Mouse (Mus musculus) midbrain, embryonic 14.5 days (tissue): ENCODE measurements around the gene Arhgap10. TPM values are rescaled to one million over a fixed set of nuclear protein-coding genes. Genes with fewer than 3 reads are reported as not detected.
A peak's percentile ranks its signal among the peaks of the same experiment; 100 is the strongest.

Experiments
- ATAC-seq: fragments of 200-750 bp; cut with Nextera tagmentation; 2 replicates; pipeline ENCODE4 v1.8.0; 2017; ENCODE audit warnings: moderate number of reproducible peaks, moderate library complexity; ENCODE audit not compliant: low FRiP score, low TSS enrichment
- DNase-seq: peaks from one replicate; pipeline ENCODE4 v3.0.0-alpha.2; 2015
- H3K27ac ChIP-seq: fragments of 300-500 bp; sonication (generic); replicated peaks from 2 replicates; pipeline ENCODE4 v1.5.1; 2014; ENCODE audit warnings: mild to moderate bottlenecking, low read depth, low read length, moderate library complexity
- H3K27me3 ChIP-seq: fragments of 300-500 bp; sonication (generic); 2 replicates; pipeline ENCODE4 v1.6.1; 2014; ENCODE audit warnings: low read length, control low read depth, mixed read lengths; ENCODE audit not compliant: control insufficient read depth, insufficient read depth
- H3K36me3 ChIP-seq: fragments of 300-500 bp; sonication (generic); 2 replicates; pipeline ENCODE4 v1.6.1; 2014; ENCODE audit warnings: low read length, control low read depth; ENCODE audit not compliant: control insufficient read depth, insufficient read depth
- H3K4me1 ChIP-seq: fragments of 300-500 bp; sonication (generic); 2 replicates; pipeline ENCODE4 v1.6.1; 2014; ENCODE audit warnings: mild to moderate bottlenecking, antibody characterized with exemption, low read length, control low read depth; ENCODE audit not compliant: control insufficient read depth, insufficient read depth
- H3K4me2 ChIP-seq: fragments of 300-500 bp; sonication (generic); 2 replicates; pipeline ENCODE4 v1.6.1; 2014; ENCODE audit warnings: mild to moderate bottlenecking, low read length, moderate library complexity
- H3K4me3 ChIP-seq: fragments of 300-500 bp; sonication (generic); replicated peaks from 2 replicates; pipeline ENCODE4 v1.5.1; 2014; ENCODE audit warnings: low read depth, low read length
- H3K9ac ChIP-seq: fragments of 300-500 bp; sonication (generic); replicated peaks from 2 replicates; pipeline ENCODE4 v1.6.1; 2014; ENCODE audit warnings: mild to moderate bottlenecking, low read length, moderate library complexity
- H3K9me3 ChIP-seq: fragments of 300-500 bp; sonication (generic); 2 replicates; pipeline ENCODE4 v1.6.1; 2016; ENCODE audit warnings: low read length, control low read depth, mixed read lengths; ENCODE audit not compliant: control insufficient read depth
- WGBS: fragments of 180-500 bp; shearing (Covaris S2); extraction: QIAGEN DNeasy Blood & Tissue Kit; methylation state at CpG from one replicate; pipeline ENCODE4 v1.1.7; 2014; 5-methylcytosine and 5-hydroxymethylcytosine counted together
- polyA plus RNA-seq: library from polyadenylated mRNA; unstranded; fragments of >200 nt; fragmentation: Nextera tagmentation; extraction: Ambion mirVana; gene quantifications from 2 replicates; pipeline ENCODE4 v1.2.1, GENCODE M21; 2014

The Arhgap10 gene
- polyA plus RNA-seq, 1 experiment from 2014 or later, result 3.0 TPM

DNA sequence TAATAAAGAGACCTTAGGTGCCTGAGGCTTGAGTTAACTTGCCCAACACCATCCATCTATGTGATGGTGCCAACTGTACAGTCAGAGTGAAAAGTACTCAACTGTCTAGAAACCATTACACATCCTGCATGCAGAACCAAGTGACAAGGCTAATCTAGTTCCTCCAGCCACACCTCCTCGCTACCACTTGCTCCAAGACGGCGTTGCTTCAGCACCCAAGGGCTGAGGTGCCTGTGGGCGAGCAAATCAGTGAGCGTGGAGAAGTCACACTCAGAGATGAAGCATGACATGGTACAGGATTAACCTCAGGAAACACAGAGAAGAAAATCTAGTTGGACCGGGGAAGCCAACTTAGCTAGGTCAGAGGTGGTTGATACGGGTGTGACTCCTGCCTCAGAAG, 8.7 kb downstream of the Arhgap10 start:
- Histone ChIP-seq H3K9ac (no peak overlapping the region), H3K4me1 (peaks cover 5% of the 10 kb centered on the region; the same call in 1 of the 2 replicates), H3K4me2 (no peak overlapping the region), H3K27me3 (0 out of 2 replicates have a peak, but pooled peaks cover 3% of the 10 kb centered on the region), H3K9me3 (no peaks in the 10 kb centered on the region), H3K27ac (no peak overlapping the region), H3K36me3 (no peaks in the 10 kb centered on the region), H3K4me3 (no peak overlapping the region)
- 90% methylated on average over 7 of the region's 7 CpGs for WGBS
- DNase-seq, result no peak
- no peak for ATAC-seq

DNA sequence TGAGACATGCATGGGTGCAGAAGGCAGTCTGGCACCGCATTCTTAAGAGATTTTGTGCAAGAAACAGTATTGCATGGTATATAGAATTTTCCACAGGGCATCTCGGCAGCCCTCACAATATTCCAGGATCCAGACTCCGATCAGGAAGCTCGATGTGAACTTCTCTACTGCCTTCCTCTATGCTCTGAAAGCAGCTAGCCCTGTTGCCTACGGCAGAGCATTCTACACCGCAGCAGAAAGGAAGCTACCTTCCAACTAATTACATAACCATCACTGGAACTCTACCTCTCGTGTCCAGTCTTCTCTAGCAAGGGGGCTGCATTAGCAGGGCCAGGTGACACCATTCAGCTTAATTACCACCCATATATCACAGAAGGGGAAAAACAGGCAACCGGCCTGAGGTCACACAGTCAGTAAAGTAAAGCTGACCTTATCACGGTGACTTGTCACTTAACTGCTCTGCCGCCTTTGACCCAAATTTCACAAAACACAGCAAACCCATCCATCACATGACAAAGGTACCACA, 10.2 kb downstream of the Arhgap10 start:
- no peak overlapping the region for H3K9ac ChIP-seq
- no peak overlapping the region for H3K4me2 ChIP-seq
- no peak for DNase-seq
- peaks cover 5% of the 10 kb centered on the region; the same call in 1 of the 2 replicates for H3K4me1 ChIP-seq
- H3K36me3 ChIP-seq, result no peaks in the 10 kb centered on the region
- H3K27me3 ChIP-seq, result no peaks in the 10 kb centered on the region
- H3K4me3 ChIP-seq, result no peak overlapping the region
- ATAC-seq, result no peak
- H3K9me3 ChIP-seq, result no peaks in the 10 kb centered on the region
- H3K27ac ChIP-seq, result no peak overlapping the region
- 90% methylated on average over 10 of the region's 10 CpGs for WGBS

DNA sequence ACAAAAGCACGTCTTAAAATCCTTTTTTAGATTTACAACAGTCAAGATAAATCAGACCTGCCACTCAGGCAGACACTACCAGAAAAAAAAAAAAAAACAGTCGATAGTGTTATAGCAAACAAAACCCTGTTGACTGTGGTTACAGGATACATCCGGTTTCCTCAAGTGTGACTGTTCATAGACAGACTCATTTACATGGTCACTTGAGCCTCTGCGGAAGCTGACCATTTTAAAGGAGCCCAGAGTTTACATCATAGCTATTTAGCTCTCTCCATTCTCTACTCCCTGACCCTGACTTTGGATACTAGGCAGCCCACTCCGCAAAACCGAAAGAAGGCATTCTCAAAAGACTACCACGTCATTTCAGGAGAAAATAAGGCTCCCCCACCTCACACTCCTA, 11.2 kb downstream of the Arhgap10 start:
- no peaks in the 10 kb centered on the region for H3K4me1 ChIP-seq
- WGBS, result 83% methylated on average over 7 of the region's 7 CpGs
- ATAC-seq, result no peak

DNA sequence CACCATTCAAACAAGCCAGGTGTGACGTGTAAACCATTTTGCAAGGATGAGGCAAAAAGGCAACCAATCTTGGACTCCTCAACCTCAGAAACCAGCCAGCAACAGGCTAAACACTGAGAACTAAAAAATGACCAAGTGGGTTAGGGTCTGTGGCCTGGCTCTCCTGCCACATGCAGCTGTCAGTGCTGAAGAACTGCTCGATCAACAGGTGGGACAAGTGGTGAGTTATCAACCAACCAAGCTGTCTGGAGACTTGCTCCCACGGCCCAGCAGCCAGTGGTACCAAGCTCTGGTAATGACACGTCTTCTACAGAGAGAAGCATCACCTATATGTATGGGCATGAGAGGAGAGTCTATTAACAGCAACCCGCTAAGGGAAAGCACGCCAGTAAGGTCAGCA, 15.2 kb downstream of the Arhgap10 start:
- H3K9me3 ChIP-seq, result no peaks in the 10 kb centered on the region
- no peaks in the 10 kb centered on the region for H3K27me3 ChIP-seq
- H3K4me3 ChIP-seq, result no peak overlapping the region
- no peaks in the 10 kb centered on the region for H3K36me3 ChIP-seq
- no peak overlapping the region for H3K27ac ChIP-seq
- WGBS, result 93% methylated on average over 6 of the region's 6 CpGs
- DNase-seq, result no peak
- no peaks in the 10 kb centered on the region for H3K4me1 ChIP-seq
- no peak overlapping the region for H3K9ac ChIP-seq
- no peak for ATAC-seq
- H3K4me2 ChIP-seq, result no peak overlapping the region

More for the DNA sequence above, 11.2 kb downstream of the Arhgap10 start:
- Histone ChIP-seq H3K36me3 (no peaks in the 10 kb centered on the region), H3K27me3 (no peaks in the 10 kb centered on the region), H3K4me3 (no peak overlapping the region), H3K27ac (no peak overlapping the region), H3K4me2 (no peak overlapping the region), H3K9ac (no peak overlapping the region), H3K9me3 (no peaks in the 10 kb centered on the region)
- DNase-seq, result no peak

DNA sequence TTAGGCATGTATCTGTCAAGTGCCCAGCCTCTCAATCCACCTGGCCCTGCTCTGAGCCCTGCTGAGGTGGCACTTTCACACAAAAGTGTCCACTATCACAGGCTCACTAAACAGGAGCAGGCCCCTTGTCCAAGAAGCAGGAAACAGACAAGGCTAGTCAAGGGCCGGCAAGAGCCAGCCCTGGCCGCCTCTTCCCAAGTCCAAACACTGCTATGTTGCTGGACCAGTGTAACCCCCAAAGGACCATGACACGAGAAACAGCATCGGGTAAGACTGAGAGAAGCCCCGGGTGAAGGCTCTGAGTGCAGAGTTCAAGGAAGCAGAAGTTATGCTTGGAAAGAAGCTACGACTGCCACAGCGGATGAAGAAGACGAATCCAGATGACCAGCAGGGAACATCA, 16.6 kb downstream of the Arhgap10 start:
- Histone ChIP-seq H3K36me3 (no peaks in the 10 kb centered on the region), H3K27me3 (no peaks in the 10 kb centered on the region), H3K4me1 (no peaks in the 10 kb centered on the region), H3K9ac (no peak overlapping the region), H3K27ac (no peak overlapping the region), H3K4me3 (no peak overlapping the region), H3K9me3 (no peaks in the 10 kb centered on the region), H3K4me2 (no peak overlapping the region)
- ATAC-seq, result no peak
- DNase-seq, result no peak
- 92% methylated on average over 8 of the region's 8 CpGs for WGBS

DNA sequence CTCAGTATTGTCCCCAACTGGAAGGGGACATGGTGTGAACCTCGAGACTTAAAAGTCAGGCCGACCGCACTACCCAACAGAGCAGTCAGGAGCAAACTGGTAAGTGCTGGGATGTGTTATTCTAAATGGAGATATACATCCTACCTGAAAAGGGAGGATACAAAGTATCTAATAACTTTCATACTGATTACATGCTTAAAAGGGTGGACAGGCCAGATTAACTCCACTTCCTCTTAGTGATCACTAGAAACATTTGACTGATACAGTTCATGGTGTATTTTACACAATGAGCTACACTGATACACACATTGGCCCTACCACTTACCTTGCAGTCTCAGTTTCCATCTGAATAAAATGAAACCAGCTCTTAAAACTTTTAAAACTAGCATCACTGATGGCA, 17.5 kb downstream of the Arhgap10 start:
- no peaks in the 10 kb centered on the region for H3K4me1 ChIP-seq
- no peaks in the 10 kb centered on the region for H3K36me3 ChIP-seq
- H3K9ac ChIP-seq, result no peak overlapping the region
- H3K9me3 ChIP-seq, result no peaks in the 10 kb centered on the region
- H3K27ac ChIP-seq, result no peak overlapping the region
- 92% methylated on average over 3 of the region's 3 CpGs for WGBS
- H3K4me3 ChIP-seq, result no peak overlapping the region
- ATAC-seq, result no peak
- no peak for DNase-seq
- H3K4me2 ChIP-seq, result no peak overlapping the region
- no peaks in the 10 kb centered on the region for H3K27me3 ChIP-seq

DNA sequence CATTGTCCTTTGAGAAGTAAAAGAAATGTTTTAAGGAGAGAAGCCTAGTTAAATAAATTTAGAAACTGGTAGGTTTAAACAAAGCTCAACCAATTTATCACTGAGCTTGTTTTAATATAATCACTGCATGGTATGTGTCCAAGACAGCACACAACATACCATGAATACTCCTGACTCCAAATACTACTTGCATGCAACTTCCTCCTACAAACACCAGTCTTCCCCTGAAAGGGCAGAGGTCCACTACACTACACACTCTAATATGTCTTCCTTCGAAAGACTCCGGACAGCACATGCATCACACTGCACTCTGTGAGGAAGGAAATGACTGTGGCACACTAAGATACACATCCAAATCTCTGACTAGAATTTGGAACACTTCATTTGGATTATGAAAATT, 20.3 kb downstream of the Arhgap10 start:
- no peaks in the 10 kb centered on the region for H3K4me1 ChIP-seq
- H3K27me3 ChIP-seq, result no peaks in the 10 kb centered on the region
- ATAC-seq (no peak), DNase-seq (no peak)
- no peak overlapping the region for H3K4me3 ChIP-seq
- H3K4me2 ChIP-seq, result no peak overlapping the region
- no peak overlapping the region for H3K9ac ChIP-seq
- H3K27ac ChIP-seq, result no peak overlapping the region
- no peaks in the 10 kb centered on the region for H3K9me3 ChIP-seq
- WGBS, result 94% methylated on average over 2 of the region's 2 CpGs
- H3K36me3 ChIP-seq, result no peaks in the 10 kb centered on the region

DNA sequence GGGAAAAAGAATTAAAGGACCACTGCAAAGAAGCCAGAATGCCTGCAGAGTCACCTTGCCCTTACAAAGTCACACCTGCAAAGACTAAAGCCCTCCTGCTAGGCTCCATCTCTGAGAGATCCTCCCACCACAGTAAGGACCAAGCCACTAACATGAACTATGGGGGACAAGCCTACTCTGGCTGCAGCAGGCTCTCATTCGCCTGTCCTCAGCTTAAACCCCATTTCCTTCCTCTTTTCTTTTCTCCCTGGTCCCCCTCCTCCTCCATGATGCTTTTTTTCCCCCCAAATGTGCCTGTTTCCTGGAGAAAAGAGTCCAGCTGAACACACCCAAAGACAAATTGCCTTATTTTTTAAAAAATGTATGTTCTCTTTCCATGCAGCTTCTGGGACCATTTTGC, 21.5 kb downstream of the Arhgap10 start:
- ATAC-seq, result no peak
- Histone ChIP-seq H3K27ac (no peak overlapping the region), H3K4me3 (no peak overlapping the region), H3K9ac (no peak overlapping the region), H3K36me3 (no peaks in the 10 kb centered on the region), H3K9me3 (no peaks in the 10 kb centered on the region), H3K4me2 (no peak overlapping the region), H3K4me1 (no peaks in the 10 kb centered on the region), H3K27me3 (no peaks in the 10 kb centered on the region)
- WGBS, result 96% methylated on average over 1 of the region's 1 CpGs
- no peak for DNase-seq

DNA sequence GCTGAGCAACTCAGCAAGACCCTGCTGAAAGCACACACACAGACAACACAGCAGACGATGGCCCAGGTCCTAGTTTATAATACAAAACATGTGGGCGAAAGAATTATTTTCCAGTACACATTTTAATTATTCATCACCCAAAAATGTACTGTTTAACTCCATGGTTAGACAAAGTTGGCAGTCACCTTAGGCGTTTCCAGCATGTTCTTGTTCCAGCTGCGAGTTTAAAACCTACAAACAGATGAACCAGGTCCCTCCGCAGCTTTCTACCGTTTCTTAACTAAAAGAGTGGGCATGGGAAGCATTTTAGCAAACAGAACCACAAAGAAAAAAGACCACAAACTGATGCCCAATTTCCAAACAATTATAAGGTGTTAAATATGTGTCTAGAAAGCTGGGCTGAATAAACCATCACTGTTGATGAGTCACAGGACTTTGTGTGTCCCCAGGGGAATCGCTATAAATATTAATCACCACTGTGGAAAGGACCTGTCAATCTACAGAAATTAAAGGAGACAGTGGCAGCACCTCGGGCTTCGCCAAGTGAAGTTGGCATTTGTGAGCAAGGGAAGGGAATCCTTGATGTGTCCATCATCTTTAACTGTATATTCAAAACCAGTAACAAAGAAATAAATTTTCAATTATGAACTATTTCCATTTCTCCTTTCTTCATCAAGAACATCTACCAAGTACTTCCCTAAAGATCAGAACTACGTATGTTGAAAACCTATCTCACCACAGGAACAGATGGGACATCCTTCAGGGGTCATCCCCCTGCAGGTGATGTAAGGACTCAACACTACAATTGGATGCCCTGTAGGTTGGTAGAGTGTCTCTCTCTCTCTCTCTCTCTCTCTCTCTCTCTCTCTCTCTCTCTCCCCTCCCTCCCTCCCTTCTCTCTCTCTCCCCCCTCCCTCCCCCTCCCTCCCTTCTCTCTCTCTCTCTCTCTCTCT, 23.1 kb downstream of the Arhgap10 start:
- no peak overlapping the region for H3K4me2 ChIP-seq
- no peaks in the 10 kb centered on the region for H3K9me3 ChIP-seq
- H3K4me1 ChIP-seq, result no peaks in the 10 kb centered on the region
- no peaks in the 10 kb centered on the region for H3K27me3 ChIP-seq
- DNase-seq (peak; percentile 64), ATAC-seq (peak; percentile 43; the same call in 1 of the 2 replicates)
- no peaks in the 10 kb centered on the region for H3K36me3 ChIP-seq
- WGBS, result 72% methylated on average over 10 of the region's 10 CpGs
- no peak overlapping the region for H3K27ac ChIP-seq
- no peak overlapping the region for H3K9ac ChIP-seq
- no peak overlapping the region for H3K4me3 ChIP-seq
